Mouse (Mus musculus): Measurements from ENCODE around the gene Fam181a.

DNA sequence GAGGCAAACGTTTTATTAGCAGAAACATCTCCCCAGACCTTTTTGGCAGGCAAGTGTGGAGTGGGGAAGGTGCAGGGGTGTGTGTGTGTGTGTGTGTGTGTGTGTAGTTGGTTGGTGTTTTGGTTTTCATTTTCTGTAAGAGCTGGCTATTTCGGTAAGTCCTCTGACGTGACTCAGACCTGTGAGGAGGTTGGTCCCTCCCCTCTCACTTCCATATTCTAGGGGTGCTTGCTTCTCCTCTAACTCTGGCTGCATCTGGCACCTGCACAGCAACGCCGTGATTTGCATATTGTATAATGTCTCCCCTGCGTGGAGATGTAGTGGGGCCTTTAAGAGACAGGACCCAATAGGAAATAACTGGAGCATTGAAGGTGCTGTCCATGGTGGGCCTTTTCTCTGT is 37.7 kb upstream of the Fam181a start:
- TF ChIP-seq POLR2A (IDR thresholded peaks at IDR 0.05; ENCODE audit: control insufficient read depth, extremely low read depth, insufficient read depth, low read length, poor library complexity) (no peak), CTCF (IDR thresholded peaks at IDR 0.05; ENCODE audit: borderline replicate concordance, control insufficient read depth, extremely low read depth, insufficient read depth, low read length, poor library complexity) (no peak)

Measured in thymus, adult 2 months (tissue).